Mouse (Mus musculus): ENCODE results near the gene Gm17455.

The Gm17455 gene

GRCm38 (mm10) chr10:60373937-60374578 is 25.5 kb upstream of the Gm17455 start:
- DNase-seq = no peak

- no peak for DNase-seq
Observed at GRCm38 (mm10) chr10:60376704-60377103, 22.8 kb upstream of the Gm17455 start.

- DNase-seq = no peak
Observed at GRCm38 (mm10) chr10:60379419-60379957, 20.0 kb upstream of the Gm17455 start.

GRCm38 (mm10) chr10:60380229-60380628 is 19.3 kb upstream of the Gm17455 start:
- no peak for DNase-seq

GRCm38 (mm10) chr10:60381142-60381925 is 18.2 kb upstream of the Gm17455 start:
- DNase-seq = no peak

- no peak for DNase-seq
Observed at GRCm38 (mm10) chr10:60388332-60388731, 11.2 kb upstream of the Gm17455 start.

GRCm38 (mm10) chr10:60389447-60389865 is 10.1 kb upstream of the Gm17455 start:
- DNase-seq = no peak

GRCm38 (mm10) chr10:60390177-60390903 is 9.2 kb upstream of the Gm17455 start:
- DNase-seq = no peak

GRCm38 (mm10) chr10:60390904-60391420 is 8.6 kb upstream of the Gm17455 start:
- no peak for DNase-seq

GRCm38 (mm10) chr10:60391661-60392060 is 7.9 kb upstream of the Gm17455 start:
- no peak for DNase-seq

GRCm38 (mm10) chr10:60394936-60395335 is 4.6 kb upstream of the Gm17455 start:
- no peak for DNase-seq

GRCm38 (mm10) chr10:60395605-60396004 is 3.9 kb upstream of the Gm17455 start:
- no peak for DNase-seq

GRCm38 (mm10) chr10:60398051-60398814 is 1.3 kb upstream of the Gm17455 start:
- no peak for DNase-seq

GRCm38 (mm10) chr10:60400507-60401295 is 1.2 kb downstream of the Gm17455 start:
- DNase-seq = no peak

- DNase-seq = peak; percentile 6 to 16
Observed at GRCm38 (mm10) chr10:60405460-60406177, 6.1 kb downstream of the Gm17455 start.

GRCm38 (mm10) chr10:60407831-60408230 is 8.3 kb downstream of the Gm17455 start:
- DNase-seq = peak; percentile 54 to 73

GRCm38 (mm10) chr10:60411794-60412193 is 12.3 kb downstream of the Gm17455 start:
- no peak for DNase-seq

GRCm38 (mm10) chr10:60413756-60414155 is 14.2 kb downstream of the Gm17455 start:
- no peak for DNase-seq

- DNase-seq = no peak
Observed at GRCm38 (mm10) chr10:60417041-60417440, 17.5 kb downstream of the Gm17455 start.

- DNase-seq = peak; percentile 63 to 73
Observed at GRCm38 (mm10) chr10:60418137-60418536, 18.6 kb downstream of the Gm17455 start.

- DNase-seq = no peak
Observed at GRCm38 (mm10) chr10:60419624-60420023, 20.1 kb downstream of the Gm17455 start.
